Mouse (Mus musculus) liver, postnatal 0 days (tissue): ENCODE results near the gene Cggbp1. TPM values are rescaled to one million over a fixed set of nuclear protein-coding genes. Genes with fewer than 3 reads are reported as not detected.

Source experiments
- ATAC-seq: fragments of 200-750 bp; cut with Nextera tagmentation; 2 replicates; pipeline ENCODE4 v1.8.0; 2017; ENCODE audit warnings: mild to moderate bottlenecking, moderate library complexity
- DNase-seq: peaks from one replicate; pipeline ENCODE4 v3.0.0-alpha.2; 2016
- H3K27ac ChIP-seq: fragments of 300-500 bp; sonication (generic); 2 replicates; pipeline ENCODE4 v1.5.1; 2014; ENCODE audit warnings: antibody characterized with exemption, moderate library complexity, mild to moderate bottlenecking, low read depth
- H3K27me3 ChIP-seq: fragments of 300-500 bp; sonication (generic); 2 replicates; pipeline ENCODE4 v1.6.1; 2014; ENCODE audit warnings: low read length, control low read depth, mixed read lengths; ENCODE audit not compliant: insufficient read depth
- H3K36me3 ChIP-seq: fragments of 300-500 bp; sonication (generic); replicated peaks from 2 replicates; pipeline ENCODE4 v1.6.1; 2014; ENCODE audit warnings: mild to moderate bottlenecking, control low read depth, low read length, moderate library complexity, mixed read lengths; ENCODE audit not compliant: insufficient read depth
- H3K4me1 ChIP-seq: fragments of 300-500 bp; sonication (generic); 2 replicates; pipeline ENCODE4 v1.6.1; 2014; ENCODE audit warnings: antibody characterized with exemption, mild to moderate bottlenecking, control low read depth; ENCODE audit not compliant: insufficient read depth
- H3K4me2 ChIP-seq: fragments of 300-500 bp; sonication (generic); 2 replicates; pipeline ENCODE4 v1.6.1; 2014; ENCODE audit warnings: low read depth, mild to moderate bottlenecking, low read length, moderate library complexity, mixed read lengths
- H3K4me3 ChIP-seq: fragments of 300-500 bp; sonication (generic); 2 replicates; pipeline ENCODE4 v1.5.1; 2014; ENCODE audit warnings: low read depth, low read length
- H3K9ac ChIP-seq: fragments of 300-500 bp; sonication (generic); replicated peaks from 2 replicates; pipeline ENCODE4 v1.6.1; 2014; ENCODE audit warnings: mild to moderate bottlenecking, moderate library complexity
- H3K9me3 ChIP-seq: fragments of 300-500 bp; sonication (generic); 2 replicates; pipeline ENCODE4 v1.6.1; 2016; ENCODE audit warnings: mild to moderate bottlenecking, control low read depth, low read length, mixed read lengths
- CTCF ChIP-seq: sonication (generic); IDR thresholded peaks from 2 replicates; pipeline ENCODE4 v1.5.1; 2016; ENCODE audit warnings: antibody characterized with exemption, low read depth
- EP300 ChIP-seq: IDR thresholded peaks from 2 replicates; pipeline ENCODE4 v1.6.1; 2016; ENCODE audit warnings: antibody characterized with exemption, low read depth, mild to moderate bottlenecking
- WGBS: fragments of 180-500 bp; shearing (Covaris S2); extraction: QIAGEN DNeasy Blood & Tissue Kit; methylation state at CpG from one replicate; pipeline ENCODE4 v1.1.7; 2014; ENCODE audit not compliant: insufficient replicate concordance; 5-methylcytosine and 5-hydroxymethylcytosine counted together
- polyA plus RNA-seq: library from polyadenylated mRNA; unstranded; fragments of >200 nt; fragmentation: Nextera tagmentation; extraction: Ambion mirVana; gene quantifications from 2 replicates; pipeline ENCODE4 v1.2.1, GENCODE M21; 2015

Gene Cggbp1
- polyA plus RNA-seq: 22.7 and 23.8 TPM in 2 replicates

GRCm38 (mm10) chr16:64851563-64852362, at the start of gene Cggbp1, which contains the start of gene Zfp654:
TSS of gene Cggbp1 (plus strand) at chr16:64851996.
TSS of gene Zfp654 (minus strand) at chr16:64851652.
- H3K9me3 ChIP-seq: no peaks in the 10 kb centered on the region
- WGBS: under 1% methylated on average over 43 of the region's 85 CpGs
- H3K27me3 ChIP-seq: no peaks in the 10 kb centered on the region
- peaks cover 13% of the 10 kb centered on the region; the same call in 1 of the 2 replicates for H3K4me1 ChIP-seq
- H3K9ac ChIP-seq: peak within 1 kb of the TSS; percentile 94
- ATAC-seq (peak; percentile 98), DNase-seq (peak; percentile 100)
- peak; percentile 35; the same call in 1 of the 2 replicates for TF ChIP-seq EP300
- no peak for TF ChIP-seq CTCF
- H3K27ac ChIP-seq: peak within 1 kb of the TSS; percentile 100
- peak within 1 kb of the TSS; percentile 92 for H3K4me2 ChIP-seq
- peak within 1 kb of the TSS; percentile 95 for H3K4me3 ChIP-seq
- peaks cover 24% of the 10 kb centered on the region for H3K36me3 ChIP-seq

GRCm38 (mm10) chr16:64803041-64803440, 48.8 kb upstream of the Cggbp1 start:
- Histone ChIP-seq H3K36me3 (0 out of 2 replicates have a peak, but pooled peaks cover 4% of the 10 kb centered on the region), H3K9me3 (no peaks in the 10 kb centered on the region), H3K4me1 (peaks cover 3% of the 10 kb centered on the region; the same call in 1 of the 2 replicates), H3K4me3 (no peak overlapping the region), H3K27me3 (no peaks in the 10 kb centered on the region), H3K4me2 (no peak overlapping the region), H3K27ac (no peak overlapping the region), H3K9ac (no peak overlapping the region)
- TF ChIP-seq CTCF: no peak
- TF ChIP-seq EP300: no peak
- no peak for ATAC-seq
- DNase-seq: no peak
- WGBS: 64% methylated on average over 3 of the region's 3 CpGs

- ATAC-seq (peak; percentile 38; the same call in 1 of the 2 replicates), DNase-seq (no peak)
Observed at GRCm38 (mm10) chr16:64817094-64817765, 34.6 kb upstream of the Cggbp1 start.

GRCm38 (mm10) chr16:64823890-64824289, 27.9 kb upstream of the Cggbp1 start:
- H3K27me3 ChIP-seq: no peaks in the 10 kb centered on the region
- no peak overlapping the region for H3K27ac ChIP-seq
- 73% methylated on average over 1 of the region's 1 CpGs for WGBS
- no peak overlapping the region for H3K9ac ChIP-seq
- peaks cover 5% of the 10 kb centered on the region; the same call in 1 of the 2 replicates for H3K36me3 ChIP-seq
- no peak overlapping the region for H3K4me2 ChIP-seq
- H3K9me3 ChIP-seq: no peaks in the 10 kb centered on the region
- no peak overlapping the region for H3K4me3 ChIP-seq
- TF ChIP-seq EP300 (no peak), CTCF (no peak)
- no peak for DNase-seq
- no peaks in the 10 kb centered on the region for H3K4me1 ChIP-seq
- no peak for ATAC-seq

More at GRCm38 (mm10) chr16:64817094-64817765, 34.6 kb upstream of the Cggbp1 start:
- Histone ChIP-seq H3K4me3 (no peak overlapping the region), H3K36me3 (peaks cover 6% of the 10 kb centered on the region), H3K27me3 (no peaks in the 10 kb centered on the region), H3K27ac (no peak overlapping the region), H3K9me3 (no peaks in the 10 kb centered on the region), H3K4me1 (no peaks in the 10 kb centered on the region), H3K9ac (no peak overlapping the region), H3K4me2 (no peak overlapping the region)
- TF ChIP-seq CTCF (no peak), EP300 (no peak)
- WGBS: 80% methylated on average over 3 of the region's 3 CpGs

- Histone ChIP-seq H3K4me3 (no peak overlapping the region), H3K36me3 (peaks cover 5% of the 10 kb centered on the region; the same call in 1 of the 2 replicates), H3K4me1 (no peaks in the 10 kb centered on the region), H3K9me3 (no peaks in the 10 kb centered on the region), H3K27ac (no peak overlapping the region), H3K27me3 (no peaks in the 10 kb centered on the region), H3K4me2 (no peak overlapping the region), H3K9ac (no peak overlapping the region)
- no peak for TF ChIP-seq EP300
- no peak for TF ChIP-seq CTCF
- WGBS: 89% methylated on average over 1 of the region's 1 CpGs
- ATAC-seq (no peak), DNase-seq (no peak)
Observed at GRCm38 (mm10) chr16:64824474-64824873, 27.3 kb upstream of the Cggbp1 start.

GRCm38 (mm10) chr16:64830291-64830690, 21.5 kb upstream of the Cggbp1 start:
- DNase-seq: no peak
- 56% methylated on average over 15 of the region's 15 CpGs for WGBS
- H3K9ac ChIP-seq: no peak overlapping the region
- H3K27me3 ChIP-seq: no peaks in the 10 kb centered on the region
- no peak overlapping the region for H3K4me2 ChIP-seq
- TF ChIP-seq CTCF (no peak), EP300 (no peak)
- H3K4me1 ChIP-seq: no peaks in the 10 kb centered on the region
- H3K36me3 ChIP-seq: no peaks in the 10 kb centered on the region; the same call in 1 of the 2 replicates
- no peak overlapping the region for H3K4me3 ChIP-seq
- H3K9me3 ChIP-seq: no peaks in the 10 kb centered on the region
- no peak overlapping the region for H3K27ac ChIP-seq
- ATAC-seq: no peak
